Mouse (Mus musculus) activated CD4-positive, CD25-positive, alpha-beta regulatory T cell, adult 4 months (primary cell): ENCODE measurements at regions not wholly inside any gene's neighbourhood (a gene's known extent, or its start where the extent isn't known, plus 50 kb on each side); places are given as distances from the start of the nearest gene placed in this dataset.

Experiments used
- ATAC-seq: one replicate; pipeline ENCODE4 v1.8.0; 2017

GRCm38 (mm10) chr4:56619054-56619453 is 120.8 kb upstream of the Gm26657 start:
- ATAC-seq, result peak; percentile 54

DNA sequence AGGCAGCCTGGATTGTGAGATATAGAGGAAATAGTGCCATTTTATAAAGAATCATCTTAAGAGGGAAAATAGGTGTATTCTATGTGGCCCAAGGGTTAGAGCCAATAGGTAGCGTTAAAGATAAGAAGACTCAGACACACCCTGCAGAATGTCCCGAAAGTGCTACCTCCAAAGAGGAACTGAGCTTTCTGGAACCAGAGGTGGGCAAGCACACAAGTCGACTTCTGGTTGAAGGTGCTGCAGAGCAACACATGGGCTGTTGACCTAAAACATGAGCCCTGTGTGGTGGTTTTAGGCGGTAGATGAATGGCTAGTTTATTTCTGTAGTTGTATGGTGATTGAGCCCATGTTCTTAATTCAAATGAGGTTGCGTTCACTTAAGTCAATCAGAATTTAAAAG is 121.4 kb upstream of the Gm26657 start:
- no peak for ATAC-seq

- ATAC-seq, result no peak
Observed at GRCm38 (mm10) chr4:56617661-56618360, 122.1 kb upstream of the Gm26657 start.

DNA sequence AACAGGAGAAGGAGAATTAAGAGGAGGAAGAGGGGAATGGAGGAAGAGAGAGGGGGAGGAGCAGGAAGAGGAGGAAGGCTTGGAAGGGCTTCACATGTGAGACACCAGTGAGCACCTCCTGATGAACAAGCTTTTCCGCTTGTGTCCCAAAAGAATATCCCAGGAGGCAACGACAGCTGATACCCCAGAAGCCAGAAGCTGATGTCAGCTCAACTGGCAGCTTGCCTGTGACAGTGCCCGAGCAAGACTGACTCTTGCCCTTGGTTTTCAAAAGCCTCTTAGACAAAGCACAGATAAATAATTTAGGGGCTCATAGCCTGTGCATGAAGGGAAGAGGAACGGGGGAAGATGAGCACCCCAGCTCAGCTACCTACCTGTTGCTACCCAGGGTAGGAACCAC is 127.5 kb upstream of the Gm26657 start:
- no peak for ATAC-seq

GRCm38 (mm10) chr4:56611751-56612150 is 128.1 kb upstream of the Gm26657 start:
- no peak for ATAC-seq

- ATAC-seq, result no peak
Observed at GRCm38 (mm10) chr4:56610273-56610672, 129.6 kb upstream of the Gm26657 start.

- no peak for ATAC-seq
Observed at GRCm38 (mm10) chr4:56608701-56609100, 131.2 kb upstream of the Gm26657 start.

- no peak for ATAC-seq
Observed at GRCm38 (mm10) chr4:56598398-56598797, 141.5 kb upstream of the Gm26657 start.

- no peak for ATAC-seq
Observed at GRCm38 (mm10) chr4:56597931-56598330, 141.9 kb upstream of the Gm26657 start.

- ATAC-seq, result no peak
Observed at GRCm38 (mm10) chr4:56582405-56582804, 157.5 kb upstream of the Gm26657 start.

GRCm38 (mm10) chr4:56576837-56577548 is 162.9 kb upstream of the Gm26657 start:
- ATAC-seq, result no peak

DNA sequence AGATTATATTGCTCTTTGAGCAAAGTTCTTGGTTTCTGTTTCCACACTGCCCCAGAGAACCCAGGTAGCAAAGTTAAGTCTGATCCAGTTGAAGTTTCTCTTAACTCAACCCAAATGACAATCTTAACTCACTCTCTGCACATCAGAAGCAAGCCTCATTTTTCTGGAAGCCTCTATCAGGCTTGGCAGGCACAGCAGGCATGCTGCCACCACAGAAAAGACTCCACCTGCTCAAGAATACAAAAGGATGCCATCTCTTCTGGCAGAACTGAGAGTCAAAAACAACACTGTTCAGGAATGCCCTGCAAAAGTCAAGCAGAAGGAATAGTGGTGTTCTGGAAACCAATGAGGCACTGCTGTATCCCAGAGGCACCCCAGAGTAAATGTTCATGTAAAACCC is 187.7 kb upstream of the Gm26657 start:
- ATAC-seq, result no peak

DNA sequence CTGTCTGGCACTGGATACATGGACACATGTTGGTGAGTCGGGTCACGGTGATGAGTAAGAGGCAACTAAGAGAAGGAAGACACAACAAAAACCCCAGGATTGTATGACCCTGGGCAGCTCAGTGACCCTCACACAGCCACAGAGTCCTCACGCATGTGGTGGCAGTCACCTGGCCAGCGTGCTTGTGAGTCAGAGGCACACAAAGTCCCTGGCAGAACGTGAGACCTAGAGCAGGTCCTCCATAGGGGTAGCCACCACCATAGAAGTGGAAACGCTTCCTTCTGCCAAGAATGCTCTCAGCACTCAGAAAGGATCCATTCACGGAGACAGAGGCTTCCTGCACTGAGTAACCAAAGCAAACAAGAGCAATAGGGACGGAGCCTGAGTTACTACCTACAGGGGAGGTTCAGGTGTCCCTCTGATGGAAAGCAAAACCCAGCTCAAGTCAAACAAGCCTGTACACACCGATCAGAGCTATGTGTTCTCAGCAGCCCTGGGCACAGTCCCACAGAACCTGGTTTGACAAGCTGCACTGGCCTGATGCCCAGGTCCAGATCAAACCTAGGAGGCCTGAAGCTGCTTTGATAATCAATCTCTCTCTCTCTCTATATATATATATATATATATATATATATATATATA is 206.4 kb upstream of the Gm26657 start:
- ATAC-seq, result no peak

DNA sequence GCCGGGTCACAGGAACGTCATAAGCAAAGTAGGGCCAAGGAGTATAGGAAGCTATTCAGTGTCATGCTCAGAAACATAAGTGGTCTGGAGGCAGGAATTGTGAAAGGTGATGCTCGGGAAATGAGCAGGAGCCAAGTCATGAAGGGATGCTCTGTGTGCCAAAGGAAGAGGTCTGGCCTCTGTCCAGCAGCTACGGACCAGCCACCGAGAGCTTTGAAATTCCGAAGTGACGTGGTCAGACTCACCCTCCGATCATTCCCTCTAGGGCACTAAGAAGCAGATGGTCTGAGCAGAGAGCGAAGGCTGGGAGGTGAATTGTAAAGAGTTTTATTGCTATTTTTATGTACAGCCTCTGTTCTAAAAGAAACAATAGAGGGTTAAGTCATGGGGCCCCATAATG is 206.9 kb upstream of the Gm26657 start:
- no peak for ATAC-seq

DNA sequence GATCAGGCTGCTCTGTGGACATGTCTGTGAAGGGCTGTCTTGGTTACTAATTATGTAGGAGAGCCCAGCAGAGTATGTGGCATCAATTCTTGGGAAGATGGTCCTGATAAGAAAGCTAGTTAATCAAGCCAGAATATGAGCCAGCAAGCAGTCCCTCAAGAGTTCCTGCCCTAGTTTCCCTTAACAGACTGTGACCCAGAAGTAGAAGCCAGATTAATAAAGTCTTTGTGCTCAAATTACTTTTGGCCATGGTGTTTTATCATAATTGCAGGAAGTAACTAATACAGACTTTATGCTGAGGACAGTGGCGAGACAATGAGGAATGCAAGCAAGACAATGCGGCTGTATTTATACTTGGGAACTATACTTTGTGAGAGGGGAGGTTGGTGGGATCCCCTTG is 211.3 kb upstream of the Gm26657 start:
- no peak for ATAC-seq

- ATAC-seq, result no peak
Observed at GRCm38 (mm10) chr4:56524430-56524985, 215.4 kb upstream of the Gm26657 start.

DNA sequence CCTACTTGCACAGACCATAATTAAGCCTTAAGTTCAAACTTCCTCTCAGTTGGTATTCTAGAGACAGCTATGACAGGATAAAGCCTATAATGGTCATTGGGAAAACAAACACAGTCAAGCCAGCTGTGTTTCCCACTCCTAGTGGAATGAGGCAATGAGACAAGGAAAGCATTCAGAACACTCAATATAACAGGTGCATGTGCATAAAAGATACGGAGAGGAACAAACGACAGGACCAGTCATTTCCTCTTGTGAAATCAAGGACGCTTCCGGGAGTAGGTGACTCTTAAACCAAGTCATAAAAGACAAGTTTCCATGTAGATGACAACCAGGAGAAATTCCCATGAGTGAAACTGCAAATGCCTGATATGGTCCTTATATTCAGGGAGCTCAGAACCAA is 232.1 kb upstream of the Gm26657 start:
- no peak for ATAC-seq

DNA sequence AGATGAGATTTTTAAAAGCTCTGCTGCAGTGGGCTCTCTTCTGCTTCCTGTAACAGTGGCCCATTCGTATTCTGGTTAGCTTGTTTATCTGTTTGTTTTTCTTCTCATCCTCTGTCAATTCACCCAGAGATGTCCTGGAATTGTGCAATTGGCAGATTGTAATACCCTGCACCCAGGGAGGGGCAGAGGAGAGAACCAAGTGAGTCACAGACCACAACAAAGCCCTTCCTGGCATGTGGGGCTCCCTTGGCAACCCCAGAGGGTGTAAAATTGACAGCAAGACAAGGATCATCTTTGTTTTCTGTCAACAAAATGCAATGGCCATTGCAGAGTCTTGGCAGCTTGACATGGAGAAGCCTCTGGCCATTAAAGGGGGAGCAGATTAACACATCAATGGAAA is 233.1 kb upstream of the Gm26657 start:
- ATAC-seq, result no peak

- ATAC-seq, result no peak
Observed at GRCm38 (mm10) chr4:56506067-56506466, 233.8 kb upstream of the Gm26657 start.

GRCm38 (mm10) chr4:56492537-56493221 is 247.2 kb upstream of the Gm26657 start:
- ATAC-seq, result no peak

DNA sequence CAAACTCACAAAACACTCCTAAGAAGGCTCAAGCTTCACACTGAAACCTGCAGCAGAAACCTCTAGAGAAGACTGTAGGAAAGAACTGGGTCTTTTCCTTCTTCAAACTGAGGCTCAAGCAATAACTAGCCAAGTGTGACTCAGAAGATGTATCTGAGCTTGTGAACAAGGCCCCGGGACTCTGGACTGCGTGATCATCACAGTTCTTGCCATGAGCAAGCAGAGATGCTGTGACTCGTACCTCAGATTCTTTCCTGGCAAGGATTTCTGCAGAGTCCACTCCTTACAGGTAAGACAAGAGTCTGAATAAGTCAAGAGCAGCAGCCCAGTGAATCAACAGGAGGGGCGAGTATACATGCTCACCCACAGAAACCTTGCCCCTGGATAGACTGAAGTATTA is 250.5 kb upstream of the Gm26657 start:
- ATAC-seq, result no peak

DNA sequence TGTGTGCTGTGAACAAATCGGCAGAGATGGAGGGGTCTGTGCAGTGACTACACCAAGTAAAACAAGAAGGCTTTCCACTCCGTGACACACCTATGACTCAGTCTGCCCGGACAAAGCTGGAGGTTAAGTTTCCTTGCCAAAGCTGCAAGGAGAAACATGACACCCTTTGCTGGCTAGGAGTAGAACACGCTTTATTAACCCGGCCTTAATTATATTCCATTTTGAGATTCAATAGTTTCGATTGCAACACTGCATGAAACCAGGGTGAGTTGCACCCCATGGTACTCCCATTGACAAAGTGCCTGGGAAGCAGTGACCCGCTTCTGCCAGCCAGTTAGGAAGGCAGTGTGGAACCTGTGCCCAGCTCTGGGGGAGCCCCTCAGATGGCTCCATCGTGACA is 256.2 kb upstream of the Gm26657 start:
- ATAC-seq, result no peak

GRCm38 (mm10) chr4:56456788-56457187 is 283.1 kb upstream of the Gm26657 start:
- no peak for ATAC-seq
